Mouse (Mus musculus): ENCODE measurements around the gene Mettl7a1. TPM values are rescaled to one million over a fixed set of nuclear protein-coding genes. Genes with fewer than 3 reads are reported as not detected.

The Mettl7a1 gene
- total and polyA plus RNA-seq, 2 experiments: 201 to 366 TPM

DNA sequence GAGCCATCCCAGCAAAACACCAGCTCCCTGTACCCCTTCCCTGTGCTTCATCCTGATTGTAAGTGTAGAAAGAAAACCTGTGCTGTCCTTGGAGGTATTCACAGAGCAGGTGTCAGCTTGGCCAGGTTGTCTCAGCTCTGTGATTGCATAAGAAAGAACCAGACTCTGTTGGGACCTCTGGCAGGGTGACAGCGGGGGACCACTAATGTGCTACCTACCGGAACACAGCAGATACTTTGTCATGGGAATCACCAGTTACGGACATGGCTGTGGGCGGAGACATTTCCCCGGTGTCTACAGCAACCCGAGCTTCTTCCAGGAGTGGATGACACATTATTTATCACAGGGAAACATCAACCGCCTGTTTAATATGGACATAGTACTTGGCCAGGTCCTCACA, 11.6 kb upstream of the Mettl7a1 start:
- DNase-seq (ENCODE audit: extremely low read depth, low read depth, low spot score): no peak
- H3K36me3 ChIP-seq (ENCODE audit: control insufficient read depth, insufficient read depth, low read length): no peaks in the 10 kb centered on the region
- no peak overlapping the region for H3K27ac ChIP-seq (replicated peaks; ENCODE audit: insufficient read depth, low read depth, low read length)
- no peak overlapping the region for H3K4me3 ChIP-seq (ENCODE audit: insufficient read depth, low read depth, low read length)
- no peaks in the 10 kb centered on the region for H3K79me2 ChIP-seq (ENCODE audit: control insufficient read depth, insufficient read depth, low read length)
- 82% methylated on average over 7 of the region's 7 CpGs for WGBS
- H3K9ac ChIP-seq (ENCODE audit: low read depth, low read length): no peak overlapping the region
- TF ChIP-seq POLR2A (IDR thresholded peaks at IDR 0.05; ENCODE audit: extremely low read depth, insufficient read depth, low read length) (no peak), CTCF (IDR thresholded peaks at IDR 0.05; ENCODE audit: low read depth, low read length) (no peak)
- H3K27me3 ChIP-seq (ENCODE audit: control insufficient read depth, insufficient read depth, low read length): no peaks in the 10 kb centered on the region
- H3K4me1 ChIP-seq (ENCODE audit: control insufficient read depth, insufficient read depth, low read length): no peaks in the 10 kb centered on the region

DNA sequence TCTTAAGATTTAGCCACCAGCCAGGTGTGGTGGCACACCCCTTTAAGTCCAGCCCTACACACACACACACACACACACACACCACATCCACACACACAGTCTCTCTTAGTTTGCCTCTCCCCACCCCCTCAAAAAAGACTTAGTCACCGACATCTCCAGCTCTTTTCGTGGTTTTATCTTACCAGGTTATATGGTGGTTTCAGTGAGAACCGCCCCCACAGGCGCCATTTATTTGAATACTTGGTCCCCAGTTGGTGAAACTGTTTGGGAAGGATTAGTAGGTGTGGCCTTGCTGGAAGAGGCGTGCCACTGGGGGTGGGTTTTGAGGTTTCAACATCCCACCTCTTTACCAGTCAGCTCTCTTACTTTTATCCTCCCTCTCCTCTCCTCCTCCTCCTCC, 6.1 kb upstream of the Mettl7a1 start:
- no peaks in the 10 kb centered on the region for H3K27me3 ChIP-seq (ENCODE audit: control insufficient read depth, insufficient read depth, low read length)
- H3K27ac ChIP-seq (replicated peaks; ENCODE audit: insufficient read depth, low read depth, low read length): no peak overlapping the region
- H3K4me1 ChIP-seq (ENCODE audit: control insufficient read depth, insufficient read depth, low read length): no peaks in the 10 kb centered on the region
- WGBS: 89% methylated on average over 5 of the region's 5 CpGs
- no peak overlapping the region for H3K4me3 ChIP-seq (ENCODE audit: insufficient read depth, low read depth, low read length)
- no peak for DNase-seq (ENCODE audit: extremely low read depth, low read depth, low spot score)
- TF ChIP-seq CTCF (IDR thresholded peaks at IDR 0.05; ENCODE audit: low read depth, low read length): no peak
- TF ChIP-seq POLR2A (IDR thresholded peaks at IDR 0.05; ENCODE audit: extremely low read depth, insufficient read depth, low read length): no peak
- no peaks in the 10 kb centered on the region for H3K79me2 ChIP-seq (ENCODE audit: control insufficient read depth, insufficient read depth, low read length)
- H3K9ac ChIP-seq (ENCODE audit: low read depth, low read length): no peak overlapping the region
- no peaks in the 10 kb centered on the region for H3K36me3 ChIP-seq (ENCODE audit: control insufficient read depth, insufficient read depth, low read length)

DNA sequence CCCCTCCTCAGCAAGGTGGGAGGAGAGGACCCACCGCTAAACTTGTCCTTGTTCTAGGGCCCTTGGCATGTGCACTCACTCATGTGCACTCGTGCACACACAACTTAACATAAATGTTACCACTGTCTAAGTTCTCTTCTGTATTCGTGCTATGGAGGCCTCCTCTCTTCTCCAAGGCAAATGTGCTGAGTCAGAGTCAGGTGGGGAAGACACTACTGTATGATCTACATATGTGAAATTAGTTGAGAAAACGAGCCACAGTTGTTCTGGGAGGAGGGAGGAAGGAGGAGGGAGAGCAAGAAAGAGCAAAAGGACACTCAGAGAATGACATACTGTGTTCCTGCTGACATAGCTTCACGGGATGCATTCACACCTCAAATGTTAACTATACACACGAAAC, 3.4 kb upstream of the Mettl7a1 start:
- no peak for DNase-seq (ENCODE audit: extremely low read depth, low read depth, low spot score)
- no peaks in the 10 kb centered on the region for H3K36me3 ChIP-seq (ENCODE audit: control insufficient read depth, insufficient read depth, low read length)
- no peak overlapping the region for H3K27ac ChIP-seq (replicated peaks; ENCODE audit: insufficient read depth, low read depth, low read length)
- no peak overlapping the region for H3K4me3 ChIP-seq (ENCODE audit: insufficient read depth, low read depth, low read length)
- H3K79me2 ChIP-seq (ENCODE audit: control insufficient read depth, insufficient read depth, low read length): no peaks in the 10 kb centered on the region; the same call in 1 of the 2 replicates
- H3K4me1 ChIP-seq (ENCODE audit: control insufficient read depth, insufficient read depth, low read length): peaks cover 5% of the 10 kb centered on the region
- TF ChIP-seq POLR2A (IDR thresholded peaks at IDR 0.05; ENCODE audit: extremely low read depth, insufficient read depth, low read length) (no peak), CTCF (IDR thresholded peaks at IDR 0.05; ENCODE audit: low read depth, low read length) (no peak)
- H3K27me3 ChIP-seq (ENCODE audit: control insufficient read depth, insufficient read depth, low read length): no peaks in the 10 kb centered on the region
- H3K9ac ChIP-seq (ENCODE audit: low read depth, low read length): no peak overlapping the region
- WGBS: 81% methylated on average over 6 of the region's 6 CpGs

DNA sequence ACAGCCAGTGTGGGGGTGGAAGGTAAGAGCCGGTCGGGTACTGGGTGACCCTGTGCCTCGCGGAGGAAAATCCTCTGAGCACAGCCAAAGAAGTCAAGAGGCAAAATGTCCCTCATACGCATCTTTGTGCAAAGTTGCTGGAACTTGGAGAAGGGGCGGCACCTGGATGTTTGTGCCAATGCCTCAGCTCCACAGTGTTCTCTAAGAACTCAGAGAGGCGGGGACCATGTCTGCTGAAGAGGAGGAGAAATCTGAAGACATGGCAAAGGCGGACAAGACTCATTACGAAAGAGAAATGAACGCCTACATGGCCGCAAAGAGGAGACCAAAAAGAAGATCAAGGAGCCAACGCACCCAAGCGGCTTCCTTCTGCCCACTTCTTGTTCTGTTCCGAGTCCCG, 2.4 kb upstream of the Mettl7a1 start:
- Histone ChIP-seq H3K79me2 (ENCODE audit: control insufficient read depth, insufficient read depth, low read length) (peaks cover 2% of the 10 kb centered on the region; the same call in 1 of the 2 replicates), H3K27me3 (ENCODE audit: control insufficient read depth, insufficient read depth, low read length) (no peaks in the 10 kb centered on the region), H3K4me1 (ENCODE audit: control insufficient read depth, insufficient read depth, low read length) (peaks cover 5% of the 10 kb centered on the region), H3K27ac (replicated peaks; ENCODE audit: insufficient read depth, low read depth, low read length) (no peak overlapping the region), H3K4me3 (ENCODE audit: insufficient read depth, low read depth, low read length) (no peak overlapping the region), H3K36me3 (ENCODE audit: control insufficient read depth, insufficient read depth, low read length) (no peaks in the 10 kb centered on the region), H3K9ac (ENCODE audit: low read depth, low read length) (no peak overlapping the region)
- DNase-seq (ENCODE audit: extremely low read depth, low read depth, low spot score): no peak
- 87% methylated on average over 15 of the region's 15 CpGs for WGBS
- no peak for TF ChIP-seq POLR2A (IDR thresholded peaks at IDR 0.05; ENCODE audit: extremely low read depth, insufficient read depth, low read length)
- no peak for TF ChIP-seq CTCF (IDR thresholded peaks at IDR 0.05; ENCODE audit: low read depth, low read length)

DNA sequence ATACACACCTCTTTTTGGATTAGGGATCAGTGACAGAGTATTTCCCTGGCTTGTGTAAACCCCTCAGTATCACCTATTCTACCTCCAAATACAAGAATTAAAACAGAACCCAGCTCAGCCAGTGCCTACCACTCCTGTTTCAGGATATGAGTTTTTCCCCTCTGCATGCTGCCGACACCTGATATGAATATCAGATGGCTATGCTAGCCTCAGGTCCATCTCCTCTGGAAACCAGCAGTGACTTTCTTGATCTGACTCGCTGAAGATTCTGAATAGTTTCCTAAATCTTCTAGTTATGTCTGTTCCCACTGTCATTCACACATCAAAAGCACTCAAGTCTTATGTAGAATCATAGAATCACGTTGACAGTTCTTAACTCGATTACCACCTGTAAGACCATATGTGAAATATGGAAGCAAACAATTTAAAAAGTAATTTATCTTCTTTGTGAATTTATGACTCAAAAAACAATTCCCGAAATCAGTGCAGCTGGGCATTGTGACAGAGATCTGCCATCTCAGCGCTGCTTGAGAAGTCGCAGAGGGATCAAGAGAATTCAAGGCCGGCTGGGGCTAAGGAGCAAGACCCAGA, 417 bp upstream of the Mettl7a1 start:
- Histone ChIP-seq H3K4me3 (ENCODE audit: insufficient read depth, low read depth, low read length) (peak overlapping the region; percentile 23; the same call in 1 of the 2 replicates), H3K79me2 (ENCODE audit: control insufficient read depth, insufficient read depth, low read length) (peaks cover 11% of the 10 kb centered on the region; the same call in 1 of the 2 replicates), H3K27me3 (ENCODE audit: control insufficient read depth, insufficient read depth, low read length) (no peaks in the 10 kb centered on the region), H3K36me3 (ENCODE audit: control insufficient read depth, insufficient read depth, low read length) (peaks cover 5% of the 10 kb centered on the region; the same call in 1 of the 2 replicates), H3K4me1 (ENCODE audit: control insufficient read depth, insufficient read depth, low read length) (peaks cover 7% of the 10 kb centered on the region), H3K9ac (ENCODE audit: low read depth, low read length) (peak overlapping the region; percentile 83), H3K27ac (replicated peaks; ENCODE audit: insufficient read depth, low read depth, low read length) (peak overlapping the region; percentile 98)
- 29% methylated on average over 8 of the region's 8 CpGs for WGBS
- no peak for TF ChIP-seq POLR2A (IDR thresholded peaks at IDR 0.05; ENCODE audit: extremely low read depth, insufficient read depth, low read length)
- TF ChIP-seq CTCF (IDR thresholded peaks at IDR 0.05; ENCODE audit: low read depth, low read length): no peak
- DNase-seq (ENCODE audit: extremely low read depth, low read depth, low spot score): peak; percentile 51

DNA sequence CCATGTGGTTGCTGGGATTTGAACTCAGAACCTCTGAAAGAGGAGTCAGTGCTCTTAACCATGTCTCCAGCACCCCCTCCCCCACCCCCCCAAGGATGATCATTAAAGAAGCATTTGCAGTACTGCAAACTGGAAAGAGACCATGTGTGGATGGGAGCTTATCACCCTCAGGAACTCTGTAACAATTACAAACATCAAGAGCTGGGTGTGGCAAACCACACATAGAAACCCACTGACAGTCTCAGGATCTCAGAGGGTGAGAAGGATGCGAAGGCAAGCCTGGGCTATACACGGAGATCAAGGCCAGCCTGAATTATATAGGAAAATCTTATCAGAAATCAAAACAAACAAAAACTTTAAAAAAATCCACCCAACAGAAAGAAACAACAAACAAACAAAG, 2.3 kb downstream of the Mettl7a1 start:
- Histone ChIP-seq H3K4me3 (ENCODE audit: insufficient read depth, low read depth, low read length) (peak overlapping the region; percentile 94), H3K79me2 (ENCODE audit: control insufficient read depth, insufficient read depth, low read length) (peaks cover 12% of the 10 kb centered on the region; the same call in 1 of the 2 replicates), H3K27ac (replicated peaks; ENCODE audit: insufficient read depth, low read depth, low read length) (peak overlapping the region; percentile 99), H3K36me3 (ENCODE audit: control insufficient read depth, insufficient read depth, low read length) (peaks cover 7% of the 10 kb centered on the region; the same call in 1 of the 2 replicates), H3K27me3 (ENCODE audit: control insufficient read depth, insufficient read depth, low read length) (no peaks in the 10 kb centered on the region), H3K9ac (ENCODE audit: low read depth, low read length) (peak overlapping the region; percentile 45; the same call in 1 of the 2 replicates), H3K4me1 (ENCODE audit: control insufficient read depth, insufficient read depth, low read length) (peaks cover 13% of the 10 kb centered on the region)
- 38% methylated on average over 2 of the region's 2 CpGs for WGBS
- DNase-seq (ENCODE audit: extremely low read depth, low read depth, low spot score): no peak
- TF ChIP-seq CTCF (IDR thresholded peaks at IDR 0.05; ENCODE audit: low read depth, low read length) (no peak), POLR2A (IDR thresholded peaks at IDR 0.05; ENCODE audit: extremely low read depth, insufficient read depth, low read length) (no peak)
